Mouse (Mus musculus): ENCODE results near the gene Drg1. TPM values are rescaled to one million over a fixed set of nuclear protein-coding genes. Genes with fewer than 3 reads are reported as not detected.
"Not testable (repeated sequence)": the region's sequence is repeated elsewhere in the genome, so short reads cannot be mapped to it uniquely, and the experiment has no call there.

Drg1 gene
- polyA plus RNA-seq, 1 experiment from 2014 or later = 246 TPM

DNA sequence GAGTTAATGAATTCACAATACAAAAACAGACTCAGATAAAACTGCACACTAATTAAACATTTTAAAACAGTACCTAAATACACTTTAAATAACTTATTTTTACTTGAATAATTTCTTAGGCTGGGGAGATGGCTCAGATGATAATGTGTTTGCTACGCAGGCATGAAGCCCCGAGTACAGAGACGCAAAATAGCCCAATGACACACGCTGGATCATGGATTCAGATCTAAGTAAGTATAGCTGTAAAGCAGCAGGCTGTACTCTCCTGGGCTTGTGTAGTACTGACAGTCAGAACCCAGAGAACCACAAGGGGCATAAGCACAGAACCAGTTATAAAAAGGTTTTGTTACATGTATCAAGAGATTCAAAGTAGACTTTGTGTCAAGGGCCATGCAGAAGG, 99.1 kb downstream of the Drg1 start:
- not testable (repeated sequence) for DNase-seq (ENCODE audit: low spot score)

DNA sequence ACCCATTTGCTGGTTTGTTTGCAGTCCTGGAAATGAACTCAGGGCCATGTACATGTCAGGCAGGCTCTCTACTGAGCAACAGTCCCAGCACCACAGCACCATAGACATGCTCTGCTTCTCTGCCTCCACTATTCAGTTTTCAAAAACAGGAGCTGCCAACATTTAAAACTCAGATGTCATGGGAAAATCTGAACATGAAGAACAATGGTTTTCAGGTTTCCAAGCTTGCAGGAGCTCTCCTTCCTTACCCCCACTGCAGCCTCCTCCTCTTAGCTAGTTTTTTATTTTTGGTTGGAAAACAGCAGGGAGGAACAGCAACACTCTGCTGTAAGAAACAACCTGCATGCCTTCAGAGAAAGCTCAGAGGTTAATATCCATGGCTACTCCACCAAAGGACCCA, 99.9 kb downstream of the Drg1 start:
- DNase-seq (ENCODE audit: low spot score) = peak; percentile 9

- DNase-seq (ENCODE audit: low spot score) = peak; percentile 17
These were observed 100.9 kb downstream of the Drg1 start for GRCm38 (mm10) chr11:3165210-3165782.

- not testable (repeated sequence) for DNase-seq (ENCODE audit: low spot score)
These were observed 102.6 kb downstream of the Drg1 start for GRCm38 (mm10) chr11:3163661-3164060.

DNA sequence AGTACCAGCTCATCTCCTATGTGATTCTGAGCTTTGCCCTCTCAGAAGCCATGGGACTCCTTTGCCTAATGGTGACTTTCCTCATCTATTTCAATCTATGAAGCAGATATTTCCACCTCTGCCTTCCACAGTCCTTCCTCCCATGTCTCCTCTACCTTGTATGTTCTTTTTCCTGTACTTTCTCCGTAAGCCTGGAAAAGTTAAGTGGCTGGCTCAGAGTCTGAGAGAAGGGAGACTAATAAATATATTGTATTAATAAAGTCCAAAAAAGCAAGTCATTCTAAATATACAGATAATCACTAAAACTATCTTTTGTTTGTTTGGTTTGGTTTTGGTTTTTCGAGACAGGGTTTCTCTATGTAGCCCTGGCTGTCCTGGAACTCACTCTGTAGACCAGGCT, 103.1 kb downstream of the Drg1 start:
- peak; percentile 15 for DNase-seq (ENCODE audit: low spot score)

DNA sequence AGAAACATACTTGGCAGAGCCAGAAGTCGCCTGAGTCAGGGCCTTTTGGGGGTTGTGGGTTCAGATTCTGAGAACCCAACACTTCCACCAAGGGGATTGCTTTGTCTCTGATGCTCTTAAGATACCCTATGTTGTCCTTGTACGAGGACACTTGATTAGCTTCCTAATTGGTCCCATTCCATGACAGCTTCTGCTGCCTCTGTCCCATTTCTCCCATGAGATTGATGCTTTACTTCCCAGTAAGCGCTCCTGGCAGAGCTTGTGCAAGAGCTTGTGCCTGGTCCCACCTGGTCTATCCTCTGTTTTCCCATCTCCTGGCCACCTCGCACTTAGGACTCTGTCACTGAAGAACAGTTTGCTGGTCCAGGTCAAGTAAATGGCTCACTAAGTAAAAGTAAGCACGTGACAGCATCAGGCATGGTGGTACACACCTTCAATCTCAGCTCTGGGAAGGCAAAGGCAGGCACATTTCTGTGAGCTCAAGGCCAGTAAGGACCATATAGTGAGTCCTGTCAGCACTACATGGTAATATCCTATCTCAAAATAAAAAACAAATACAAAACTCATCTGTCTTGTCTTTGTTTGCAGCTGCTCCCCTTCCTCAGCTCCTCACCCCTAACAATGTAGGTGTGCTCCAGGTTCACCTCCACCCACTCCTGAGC, 103.8 kb downstream of the Drg1 start:
- peak; percentile 7 for DNase-seq (ENCODE audit: low spot score)

DNA sequence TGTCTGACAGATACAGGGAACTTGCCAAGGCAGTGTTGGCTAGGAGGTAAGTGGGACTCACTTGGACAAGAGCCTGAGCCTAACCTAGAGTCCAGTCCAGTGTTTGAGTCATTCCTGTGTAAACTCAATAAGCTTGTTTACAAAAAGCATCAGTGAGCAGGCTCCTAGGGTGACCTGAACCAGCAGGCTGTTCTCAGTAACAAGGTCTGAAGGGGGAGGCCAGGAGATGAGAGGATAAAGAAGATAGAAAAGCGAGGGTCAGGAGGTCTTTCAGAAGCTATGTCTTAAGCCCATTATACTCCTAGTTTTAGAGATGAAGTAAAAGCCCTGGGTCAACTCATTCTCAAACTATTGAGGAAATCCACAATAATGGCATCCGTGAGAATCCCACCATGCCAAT, 104.8 kb downstream of the Drg1 start:
- DNase-seq (ENCODE audit: low spot score) = peak; percentile 16

GRCm38 (mm10) chr11:3158800-3159199, 107.4 kb downstream of the Drg1 start:
- not testable (repeated sequence) for DNase-seq (ENCODE audit: low spot score)

DNA sequence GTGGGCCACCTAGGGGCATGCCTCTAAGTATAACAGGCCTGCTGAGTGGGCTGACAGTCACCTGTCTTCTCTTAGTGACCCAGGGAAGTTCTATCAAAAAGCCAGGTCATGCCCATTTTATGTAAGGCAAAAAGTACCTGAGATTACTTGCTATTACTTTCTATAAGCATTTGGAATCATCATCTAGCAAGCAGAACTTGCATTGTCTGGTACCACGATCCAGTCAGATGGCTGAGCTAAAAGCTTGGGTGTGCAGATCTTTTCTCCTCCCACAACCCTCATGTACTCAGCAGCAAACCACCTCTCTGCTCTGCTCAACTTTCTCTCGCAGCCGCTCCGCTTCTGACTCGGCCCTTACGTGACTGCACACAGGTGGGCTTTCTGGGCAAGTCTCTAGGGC, 108.2 kb downstream of the Drg1 start:
- DNase-seq (ENCODE audit: low spot score) = not testable (repeated sequence)

DNA sequence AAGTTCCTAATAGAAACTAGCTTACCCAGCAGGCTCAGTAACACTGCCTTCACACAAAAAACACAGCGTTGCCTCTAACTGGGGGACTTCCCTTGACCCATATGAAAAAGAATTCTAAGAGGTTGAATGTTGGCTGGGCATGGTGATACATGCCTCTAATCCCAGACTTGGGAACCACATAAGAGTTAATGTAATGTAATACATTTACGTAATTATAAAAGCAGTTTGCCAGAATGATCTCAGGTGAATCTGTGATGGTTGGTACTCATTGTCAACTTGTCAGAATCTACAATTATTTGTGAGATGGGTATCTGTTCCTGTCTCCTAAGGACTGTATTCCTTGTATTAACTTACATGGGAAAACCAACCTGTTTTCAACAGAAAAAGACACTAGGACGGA, 109.2 kb downstream of the Drg1 start:
- DNase-seq (ENCODE audit: low spot score) = not testable (repeated sequence)

DNA sequence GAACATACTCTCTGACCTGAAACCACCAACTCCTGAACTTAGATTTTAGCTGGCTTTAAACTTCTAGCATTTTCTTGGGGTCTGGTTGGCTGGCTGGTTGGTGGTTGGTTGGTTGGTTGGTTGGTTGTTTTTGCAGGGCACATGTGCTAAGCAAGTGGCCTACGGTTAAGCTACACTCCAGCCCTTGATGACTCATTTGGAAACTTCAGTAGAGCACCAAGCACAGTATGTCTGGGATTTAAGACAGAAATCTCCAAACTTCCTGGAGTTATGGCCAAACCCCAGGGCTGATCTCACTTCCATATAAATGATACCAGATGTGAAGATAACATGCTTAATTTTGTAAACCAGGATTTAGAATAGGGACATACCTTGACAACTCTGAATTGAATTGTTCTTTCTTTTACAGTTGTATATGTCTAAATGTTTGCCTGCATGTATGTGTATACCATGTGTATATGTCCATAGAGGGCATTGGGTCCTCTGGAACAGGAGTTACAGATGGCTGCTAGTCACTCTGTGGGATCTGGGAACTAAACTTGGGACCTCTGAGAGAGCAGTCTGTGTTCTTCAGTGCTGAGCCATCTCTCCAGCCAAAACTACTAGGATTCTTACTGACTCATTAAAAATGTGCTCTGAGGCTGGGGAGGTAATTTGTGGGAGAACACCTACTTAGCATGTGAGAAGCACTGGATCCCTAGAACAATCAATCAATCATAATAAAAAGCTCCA, 112.4 kb downstream of the Drg1 start:
- DNase-seq (ENCODE audit: low spot score) = peak; percentile 29

GRCm38 (mm10) chr11:3151358-3151757, 114.9 kb downstream of the Drg1 start:
- DNase-seq (ENCODE audit: low spot score) = not testable (repeated sequence)

DNA sequence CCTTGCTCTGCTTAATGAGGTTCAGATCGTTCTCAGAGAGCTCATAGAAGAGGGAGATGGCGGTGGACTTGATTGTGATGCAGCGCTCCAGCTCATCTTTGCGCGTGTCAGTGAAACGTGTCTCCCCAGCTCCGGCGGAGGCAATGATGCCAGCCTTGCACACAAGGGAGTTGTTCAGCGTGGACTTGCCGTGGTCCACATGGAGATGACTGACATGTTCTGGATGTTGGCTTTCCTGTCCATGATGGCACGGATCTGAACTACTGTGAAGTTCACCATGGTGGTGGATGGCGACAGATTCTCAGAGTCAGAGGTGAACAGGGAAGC, 115.6 kb downstream of the Drg1 start:
- DNase-seq (ENCODE audit: low spot score) = not testable (repeated sequence)

DNA sequence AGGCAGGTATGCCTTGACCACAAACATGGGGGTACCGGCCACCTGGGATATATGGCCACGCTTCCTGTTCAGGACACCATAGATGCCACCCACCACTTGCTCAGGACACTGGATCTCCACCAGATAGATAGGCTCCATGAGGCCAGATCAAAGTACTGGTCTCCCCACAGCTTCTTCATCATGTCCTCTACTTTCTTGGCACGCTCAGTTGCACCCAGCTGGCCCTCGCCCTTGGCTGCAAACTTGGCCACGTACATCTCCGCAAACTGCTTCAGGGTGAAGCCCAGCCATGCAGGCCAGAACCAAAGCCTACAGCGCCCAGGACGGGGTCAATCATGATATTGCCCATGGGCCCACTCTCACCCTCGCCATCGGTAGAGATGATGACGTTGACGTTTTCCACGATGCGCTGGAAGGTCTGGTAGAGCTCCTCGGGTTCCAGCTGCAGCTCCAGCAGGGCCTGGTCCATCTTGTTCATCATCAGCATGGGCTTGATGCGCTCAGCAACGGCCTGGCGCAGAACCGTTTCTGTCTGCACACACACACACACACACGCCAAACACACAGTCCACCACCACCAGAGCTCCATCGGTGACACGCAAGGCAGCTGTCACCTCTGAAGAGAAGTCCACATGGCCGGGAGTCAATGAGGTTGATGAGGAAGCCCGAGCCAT, 116.1 kb downstream of the Drg1 start:
- not testable (repeated sequence) for DNase-seq (ENCODE audit: low spot score)

- not testable (repeated sequence) for DNase-seq (ENCODE audit: low spot score)
These were observed 116.7 kb downstream of the Drg1 start for GRCm38 (mm10) chr11:3149471-3149870.

GRCm38 (mm10) chr11:3146806-3147205, 119.4 kb downstream of the Drg1 start:
- not testable (repeated sequence) for DNase-seq (ENCODE audit: low spot score)

- not testable (repeated sequence) for DNase-seq (ENCODE audit: low spot score)
These were observed 120.7 kb downstream of the Drg1 start for GRCm38 (mm10) chr11:3145359-3146165.

- not testable (repeated sequence) for DNase-seq (ENCODE audit: low spot score)
These were observed 122.2 kb downstream of the Drg1 start for GRCm38 (mm10) chr11:3143984-3144383.

GRCm38 (mm10) chr11:3142413-3142812, 123.8 kb downstream of the Drg1 start:
- DNase-seq (ENCODE audit: low spot score) = not testable (repeated sequence)

- not testable (repeated sequence) for DNase-seq (ENCODE audit: low spot score)
These were observed 125.2 kb downstream of the Drg1 start for GRCm38 (mm10) chr11:3140967-3141535.

DNA sequence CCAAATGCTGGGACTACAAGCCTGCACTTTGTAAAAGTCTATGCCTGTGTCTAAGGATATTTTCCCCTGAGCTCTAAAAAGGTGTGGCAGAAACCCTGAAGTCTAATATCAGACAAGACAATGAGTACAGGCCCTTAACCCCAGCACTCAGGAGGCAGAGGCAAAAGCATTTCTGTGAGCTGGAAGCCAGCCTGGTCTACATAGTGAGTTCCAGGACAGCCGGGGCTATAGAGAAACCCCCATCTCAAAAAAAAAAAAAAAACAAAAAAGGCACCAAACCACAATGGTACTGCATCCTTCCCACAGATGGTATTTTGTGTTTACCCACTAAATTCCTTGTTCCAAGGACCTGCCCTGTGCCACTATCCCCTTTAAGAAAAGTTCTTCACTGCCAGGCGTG, 127.9 kb downstream of the Drg1 start:
- DNase-seq (ENCODE audit: low spot score) = not testable (repeated sequence)
